In genomic region chr14:55918240-55919082, GRCm38 (mm10) we compare ENCODE assay signal across 7 mouse cellular contexts. TPM values are rescaled to one million over a fixed set of nuclear protein-coding genes. Genes with fewer than 3 reads are reported as not detected.
DNase-seq lines count a peak whose midpoint lies in the region; ATAC-seq and TF ChIP-seq lines count a peak whose summit lies in the region.

No protein-coding gene starts in this region.

- H3K9me3 ChIP-seq in forebrain, postnatal 0 days (ENCODE audit: low read length) = no peaks in the 10 kb centered on the region
- H3K9me3 ChIP-seq in hindbrain, embryonic 16.5 days (ENCODE audit: control insufficient read depth, low read length) = peaks cover 2% of the 10 kb centered on the region; the same call in 1 of the 2 replicates

- H3K36me3 ChIP-seq in forebrain, postnatal 0 days (ENCODE audit: insufficient read depth) = no peaks in the 10 kb centered on the region
- H3K36me3 ChIP-seq in hindbrain, embryonic 16.5 days (ENCODE audit: control insufficient read depth, insufficient read depth, low read length) = no peaks in the 10 kb centered on the region

- no peak for TF ChIP-seq POLR2A in cerebellum, adult 2 months (IDR thresholded peaks at IDR 0.05; ENCODE audit: borderline replicate concordance, insufficient read depth, low read length)

- TF ChIP-seq CTCF in cerebellum, adult 2 months (IDR thresholded peaks at IDR 0.05; ENCODE audit: borderline replicate concordance, insufficient read depth, low read depth, low read length) = peak; percentile 67
- peak; percentile 95 for TF ChIP-seq CTCF in forebrain, postnatal 0 days (IDR thresholded peaks at IDR 0.05; ENCODE audit: low read depth)

- H3K9ac ChIP-seq in forebrain, postnatal 0 days = peak overlapping the region; percentile 2; the same call in 1 of the 2 replicates
- peak overlapping the region; percentile 58 for H3K9ac ChIP-seq in hindbrain, embryonic 16.5 days (ENCODE audit: low read depth, low read length)

- ATAC-seq in forebrain, postnatal 0 days = peak; percentile 90
- ATAC-seq in hindbrain, embryonic 16.5 days = peak; percentile 90
- peak; percentile 62; the same call in 1 of the 2 replicates for ATAC-seq in megakaryocyte-erythroid progenitor cell, adult 5-6 weeks (replicated peaks; ENCODE audit: low FRiP score, low TSS enrichment, poor library complexity, severe bottlenecking)

- no peak overlapping the region; the same call in 1 of the 2 replicates for H3K4me2 ChIP-seq in forebrain, postnatal 0 days (ENCODE audit: low read depth)
- peak overlapping the region; percentile 38 for H3K4me2 ChIP-seq in hindbrain, embryonic 16.5 days (ENCODE audit: low read length)

- H3K4me3 ChIP-seq in cerebellum, adult 2 months (replicated peaks; ENCODE audit: insufficient read depth, low read depth, low read length) = no peak overlapping the region
- no peak overlapping the region for H3K4me3 ChIP-seq in forebrain, postnatal 0 days (ENCODE audit: low read depth, low read length)
- no peak overlapping the region for H3K4me3 ChIP-seq in hindbrain, embryonic 16.5 days (ENCODE audit: low read length)

- WGBS in cerebellum, adult 2 months = 45% methylated on average over 14 of the region's 14 CpGs
- WGBS in forebrain, postnatal 0 days = 43% methylated on average over 14 of the region's 14 CpGs
- 41% methylated on average over 14 of the region's 14 CpGs for WGBS in hindbrain, embryonic 16.5 days

- peak; percentile 75 for DNase-seq in T-cell, adult 2 months (ENCODE audit: low spot score)
- DNase-seq in cerebellum, adult 2 months = peak; percentile 74 to 81
- peak; percentile 93 for DNase-seq in forebrain, postnatal 0 days
- DNase-seq in layer of hippocampus, postnatal 36 days = peak; percentile 44 to 49
- DNase-seq in right cerebral cortex, postnatal 36 days (ENCODE audit: low spot score in 2 of 2) = peak; percentile 53 to 56

- H3K4me1 ChIP-seq in cerebellum, adult 2 months (ENCODE audit: control insufficient read depth, insufficient read depth, low read length) = no peaks in the 10 kb centered on the region
- H3K4me1 ChIP-seq in forebrain, postnatal 0 days (ENCODE audit: insufficient read depth) = no peaks in the 10 kb centered on the region
- H3K4me1 ChIP-seq in hindbrain, embryonic 16.5 days (ENCODE audit: control insufficient read depth, insufficient read depth, low read depth, low read length) = no peaks in the 10 kb centered on the region

- no peak overlapping the region for H3K27ac ChIP-seq in cerebellum, adult 2 months (ENCODE audit: insufficient read depth, low read length)
- H3K27ac ChIP-seq in forebrain, postnatal 0 days (ENCODE audit: low read depth, low read length) = no peak overlapping the region
- no peak overlapping the region for H3K27ac ChIP-seq in hindbrain, embryonic 16.5 days (ENCODE audit: low read depth, low read length)

- H3K27me3 ChIP-seq in cerebellum, adult 2 months (ENCODE audit: control insufficient read depth, insufficient read depth, low read length) = no peaks in the 10 kb centered on the region
- no peaks in the 10 kb centered on the region for H3K27me3 ChIP-seq in forebrain, postnatal 0 days (ENCODE audit: insufficient read depth, low read length)
- no peaks in the 10 kb centered on the region for H3K27me3 ChIP-seq in hindbrain, embryonic 16.5 days (replicated peaks; ENCODE audit: control insufficient read depth, insufficient read depth, low read length)

RNA-seq across cellular contexts. Expression of gene Sdr39u1, which starts 18.4 kb away (rescaled TPM):
- 214 and 218 TPM in 2 replicates for polyA plus RNA-seq in cerebellum, adult 2 months (2012; rRNA removed)
- 96.2 and 103 TPM in 2 replicates for total RNA-seq in forebrain, postnatal 0 days (2014; rRNA removed)
- 131 and 132 TPM in 2 replicates for polyA plus RNA-seq in forebrain, postnatal 0 days (2015; fragmentation: Nextera tagmentation; extraction: Ambion mirVana)
- 163 and 175 TPM in 2 replicates for polyA plus RNA-seq in hindbrain, embryonic 16.5 days (2015; fragmentation: Nextera tagmentation; extraction: Ambion mirVana)
- total RNA-seq in layer of hippocampus, postnatal 36 days (2021) = 10 to 100 TPM; 68.5 to 70.7 TPM
- 7.8 and 17.0 TPM in 2 replicates for total RNA-seq in megakaryocyte-erythroid progenitor cell, adult 5-6 weeks (2014; fragmentation: Nextera tagmentation)
- 3.9 and 6.7 TPM in 2 replicates for total RNA-seq in megakaryocyte-erythroid progenitor cell, adult 5-6 weeks (2017)

RNA-seq across cellular contexts. Expression of gene Cma1, which starts 26.0 kb away (rescaled TPM):
- polyA plus RNA-seq in cerebellum, adult 2 months (2012; rRNA removed) = not detected in 2 replicates
- 0.76 and 2.6 TPM in 2 replicates for total RNA-seq in forebrain, postnatal 0 days (2014; rRNA removed)
- polyA plus RNA-seq in forebrain, postnatal 0 days (2015; fragmentation: Nextera tagmentation; extraction: Ambion mirVana) = 3.7 and 4.4 TPM in 2 replicates
- polyA plus RNA-seq in hindbrain, embryonic 16.5 days (2015; fragmentation: Nextera tagmentation; extraction: Ambion mirVana) = 2.2 TPM in 1 of 2 replicates, not detected in the other
- under 1 TPM; 0.42 to 0.96 TPM for total RNA-seq in layer of hippocampus, postnatal 36 days (2021)
- 1.4 TPM in 1 of 2 replicates, not detected in the other for total RNA-seq in megakaryocyte-erythroid progenitor cell, adult 5-6 weeks (2014; fragmentation: Nextera tagmentation)
- total RNA-seq in megakaryocyte-erythroid progenitor cell, adult 5-6 weeks (2017) = 1.1 TPM in 1 of 2 replicates, not detected in the other

RNA-seq across cellular contexts. Expression of gene Cma2, which starts 32.3 kb away (rescaled TPM):
- not detected in 2 replicates for polyA plus RNA-seq in cerebellum, adult 2 months (2012; rRNA removed)
- not detected in 2 replicates for total RNA-seq in forebrain, postnatal 0 days (2014; rRNA removed)
- not detected in 2 replicates for polyA plus RNA-seq in forebrain, postnatal 0 days (2015; fragmentation: Nextera tagmentation; extraction: Ambion mirVana)
- polyA plus RNA-seq in hindbrain, embryonic 16.5 days (2015; fragmentation: Nextera tagmentation; extraction: Ambion mirVana) = not detected in 2 replicates
- not detected for total RNA-seq in layer of hippocampus, postnatal 36 days (2021)
- total RNA-seq in megakaryocyte-erythroid progenitor cell, adult 5-6 weeks (2014; fragmentation: Nextera tagmentation) = not detected in 2 replicates
- total RNA-seq in megakaryocyte-erythroid progenitor cell, adult 5-6 weeks (2017) = not detected in 2 replicates

RNA-seq across cellular contexts. Expression of gene Khnyn, which starts 33.7 kb away (rescaled TPM):
- 47.4 and 52.8 TPM in 2 replicates for polyA plus RNA-seq in cerebellum, adult 2 months (2012; rRNA removed)
- total RNA-seq in forebrain, postnatal 0 days (2014; rRNA removed) = 13.6 and 20.0 TPM in 2 replicates
- polyA plus RNA-seq in forebrain, postnatal 0 days (2015; fragmentation: Nextera tagmentation; extraction: Ambion mirVana) = 3.2 and 5.3 TPM in 2 replicates
- polyA plus RNA-seq in hindbrain, embryonic 16.5 days (2015; fragmentation: Nextera tagmentation; extraction: Ambion mirVana) = 9.1 and 11.4 TPM in 2 replicates
- total RNA-seq in layer of hippocampus, postnatal 36 days (2021) = 10 to 100 TPM; 10.6 to 11.7 TPM
- 10.9 and 12.1 TPM in 2 replicates for total RNA-seq in megakaryocyte-erythroid progenitor cell, adult 5-6 weeks (2014; fragmentation: Nextera tagmentation)
- total RNA-seq in megakaryocyte-erythroid progenitor cell, adult 5-6 weeks (2017) = 8.7 and 16.3 TPM in 2 replicates

RNA-seq across cellular contexts. Expression of gene Cbln3, which starts 34.3 kb away (rescaled TPM):
- 534 and 635 TPM in 2 replicates for polyA plus RNA-seq in cerebellum, adult 2 months (2012; rRNA removed)
- 0.29 and 0.46 TPM in 2 replicates for total RNA-seq in forebrain, postnatal 0 days (2014; rRNA removed)
- polyA plus RNA-seq in forebrain, postnatal 0 days (2015; fragmentation: Nextera tagmentation; extraction: Ambion mirVana) = 0.24 and 0.33 TPM in 2 replicates
- 0.35 and 0.56 TPM in 2 replicates for polyA plus RNA-seq in hindbrain, embryonic 16.5 days (2015; fragmentation: Nextera tagmentation; extraction: Ambion mirVana)
- under 1 TPM; 0.37 to 0.43 TPM for total RNA-seq in layer of hippocampus, postnatal 36 days (2021)
- total RNA-seq in megakaryocyte-erythroid progenitor cell, adult 5-6 weeks (2014; fragmentation: Nextera tagmentation) = not detected in 2 replicates
- not detected in 2 replicates for total RNA-seq in megakaryocyte-erythroid progenitor cell, adult 5-6 weeks (2017)
